In genomic region chr16:85103116-85103787, GRCm38 (mm10) we compare ENCODE assay signal across 13 mouse cellular contexts.
DNase-seq lines count a peak whose midpoint lies in the region; ATAC-seq and TF ChIP-seq lines count a peak whose summit lies in the region.
"Had no signal": no experiment of that assay in that cellular context is flagged by ENCODE, and none has a peak within 500 bp of the region (broad histone marks: within the 10 kb centered on the region; RNA-seq: fewer than 3 reads in every experiment).

No protein-coding gene starts in this region.

- no peak for TF ChIP-seq POLR2A in heart, adult 2 months (IDR thresholded peaks at IDR 0.05; ENCODE audit: insufficient read depth, low read depth, low read length)

- intact Hi-C loops in heart, adult 2 months (cut with DNase I) = no loop called here
- intact Hi-C loops in left cerebral cortex, postnatal 36 days (cut with DNase I) = no loop called here

- no peak overlapping the region for H3K4me2 ChIP-seq in heart, embryonic 12.5 days
- H3K4me2 ChIP-seq: midbrain, embryonic 12.5 days had no signal

- TF ChIP-seq EP300 in heart, adult 2 months (IDR thresholded peaks at IDR 0.05; ENCODE audit: insufficient read depth, low read depth, low read length) = no peak

- H3K79me2 ChIP-seq in heart, adult 2 months (replicated peaks; ENCODE audit: control insufficient read depth, insufficient read depth, low read length) = no peaks in the 10 kb centered on the region; the same call in 1 of the 2 replicates

- H3K27me3 ChIP-seq in heart, embryonic 12.5 days (replicated peaks) = no peaks in the 10 kb centered on the region
- H3K27me3 ChIP-seq in heart, adult 2 months (ENCODE audit: control insufficient read depth, insufficient read depth, low read length) = no peaks in the 10 kb centered on the region
- H3K27me3 ChIP-seq: midbrain, embryonic 12.5 days had no signal

- WGBS in heart, embryonic 12.5 days = 77% methylated on average over 13 of the region's 13 CpGs
- 59% methylated on average over 13 of the region's 13 CpGs for WGBS in heart, adult 2 months

- H3K4me1 ChIP-seq in heart, embryonic 12.5 days (replicated peaks) = peaks cover 36% of the 10 kb centered on the region
- H3K4me1 ChIP-seq in heart, adult 2 months (ENCODE audit: control insufficient read depth, insufficient read depth, low read length) = peaks cover 6% of the 10 kb centered on the region

- H3K9ac ChIP-seq in heart, embryonic 12.5 days = no peak overlapping the region
- no peak overlapping the region for H3K9ac ChIP-seq in heart, adult 2 months (ENCODE audit: low read depth, low read length)
- H3K9ac ChIP-seq: midbrain, embryonic 12.5 days had no signal

- H3K36me3 ChIP-seq in heart, embryonic 12.5 days = peaks cover 8% of the 10 kb centered on the region
- peaks cover 9% of the 10 kb centered on the region for H3K36me3 ChIP-seq in heart, adult 2 months (ENCODE audit: control insufficient read depth, insufficient read depth, low read length)

- peak; percentile 39; the same call in 1 of the 2 replicates for ATAC-seq in heart, embryonic 12.5 days (ENCODE audit: insufficient number of reproducible peaks, low FRiP score)
- ATAC-seq: inflammation-experienced regulatory T-cells, adult 6 months had no signal

- no peak overlapping the region for H3K4me3 ChIP-seq in heart, embryonic 12.5 days
- H3K4me3 ChIP-seq in heart, adult 2 months = no peak overlapping the region
- H3K4me3 ChIP-seq: forebrain, embryonic 10.5 days; midbrain, embryonic 12.5 days had no signal

- H3K9me3 ChIP-seq in heart, embryonic 12.5 days (replicated peaks) = no peaks in the 10 kb centered on the region
- H3K9me3 ChIP-seq: forebrain, embryonic 10.5 days; midbrain, embryonic 12.5 days had no signal

- H3K27ac ChIP-seq in heart, embryonic 12.5 days (ENCODE audit: poor library complexity, severe bottlenecking) = 0 out of 2 replicates have a peak overlapping the region, but pooled peaks have one; percentile 5
- H3K27ac ChIP-seq in heart, adult 2 months = no peak overlapping the region
- H3K27ac ChIP-seq: forebrain, embryonic 10.5 days; midbrain, embryonic 12.5 days had no signal

- TF ChIP-seq CTCF in heart, adult 2 months (IDR thresholded peaks at IDR 0.05) = no peak

- no peak for DNase-seq in heart, adult 2 months
- DNase-seq in layer of hippocampus, adult 11-12 months (ENCODE audit: low spot score) = peak; percentile 55
- DNase-seq in layer of hippocampus, adult 9-11 months = no peak
- DNase-seq in cerebellum, adult 11-12 months = peak; percentile 76
- DNase-seq in cerebellum, postnatal 36 days = peak; percentile 53 to 59
- no peak for DNase-seq in left cerebral cortex, postnatal 36 days (ENCODE audit: low spot score in 2 of 2)
- DNase-seq in thymus, postnatal 36 days = no peak
- DNase-seq: B cell, adult 2 months; lung, postnatal 36 days had no signal

Comparison
In these comparisons a context has a peak if more than half of its experiments do, and no peak if none do; other contexts are left out.
1. DNase-seq: peak in layer of hippocampus, adult 11-12 months (single experiment), cerebellum, adult 11-12 months (single experiment) and cerebellum, postnatal 36 days (2 of 2); none in heart, adult 2 months (0 of 2), layer of hippocampus, adult 9-11 months (single experiment), left cerebral cortex, postnatal 36 days (0 of 2) and thymus, postnatal 36 days (0 of 2).